Mouse (Mus musculus): ENCODE results near the gene Trmt2b. TPM values are rescaled to one million over a fixed set of nuclear protein-coding genes. Genes with fewer than 3 reads are reported as not detected.
"Not testable (repeated sequence)": the region's sequence is repeated elsewhere in the genome, so short reads cannot be mapped to it uniquely, and the experiment has no call there.

Trmt2b gene
- total RNA-seq, 2 experiments from 2014 or later: 18.3 to 19.7 TPM

DNA sequence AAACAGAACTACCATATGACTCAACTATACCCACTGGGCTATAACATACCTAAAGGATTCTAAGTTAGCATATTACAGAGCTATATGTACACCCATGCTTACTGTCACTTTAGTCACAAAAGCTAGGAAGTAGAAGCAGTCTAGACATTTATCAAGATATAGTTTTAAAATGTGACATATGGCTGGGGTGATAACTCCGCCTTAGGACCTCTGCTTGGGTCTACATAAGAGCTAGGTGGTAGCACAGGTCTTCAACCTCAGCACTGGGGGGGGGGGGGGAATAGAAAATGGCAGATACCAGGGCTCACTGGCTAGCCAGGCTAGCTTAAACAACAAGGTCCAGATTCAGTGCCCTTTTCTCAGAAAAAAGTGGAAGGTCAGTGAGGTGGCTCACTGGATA lies 43.7 kb downstream of the Trmt2b start:
- no peak for ATAC-seq (replicated peaks; ENCODE audit: low FRiP score, low TSS enrichment, poor library complexity, severe bottlenecking)

- ATAC-seq (replicated peaks; ENCODE audit: low FRiP score, low TSS enrichment, poor library complexity, severe bottlenecking): no peak
These were observed 54.9 kb downstream of the Trmt2b start, which contains the start of gene Nox1 for GRCm38 (mm10) chrX:134221856-134222255. TSS of gene Nox1 (minus strand) at chrX:134221956.

GRCm38 (mm10) chrX:134220618-134221017 lies 56.2 kb downstream of the Trmt2b start:
- no peak for ATAC-seq (replicated peaks; ENCODE audit: low FRiP score, low TSS enrichment, poor library complexity, severe bottlenecking)

GRCm38 (mm10) chrX:134218161-134218560 lies 58.6 kb downstream of the Trmt2b start:
- peak; percentile 59 for ATAC-seq (replicated peaks; ENCODE audit: low FRiP score, low TSS enrichment, poor library complexity, severe bottlenecking)

DNA sequence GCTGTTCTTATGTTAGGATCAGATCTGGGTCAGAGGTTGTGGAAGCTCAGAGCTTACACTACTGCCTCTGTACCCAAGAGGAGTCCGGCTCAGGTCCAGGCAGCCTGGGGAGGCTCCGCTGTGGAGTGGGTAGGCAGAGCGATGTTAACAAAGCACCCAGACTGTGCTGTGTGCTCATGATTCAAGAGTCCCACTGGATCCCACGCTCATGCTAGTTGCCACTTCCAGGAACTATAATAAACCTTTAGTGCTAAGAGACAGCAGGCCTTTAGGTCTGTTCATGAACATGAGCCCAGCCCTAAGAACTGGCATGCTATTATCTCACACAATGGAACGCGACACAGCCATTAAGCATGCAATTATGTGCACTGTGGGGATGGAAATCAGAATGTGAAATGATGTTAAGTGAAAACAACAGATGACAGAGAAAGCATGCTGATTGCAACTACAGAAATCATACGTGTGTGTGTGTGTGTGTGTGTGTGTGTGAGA lies 65.6 kb downstream of the Trmt2b start:
- ATAC-seq (replicated peaks; ENCODE audit: low FRiP score, low TSS enrichment, poor library complexity, severe bottlenecking): no peak

DNA sequence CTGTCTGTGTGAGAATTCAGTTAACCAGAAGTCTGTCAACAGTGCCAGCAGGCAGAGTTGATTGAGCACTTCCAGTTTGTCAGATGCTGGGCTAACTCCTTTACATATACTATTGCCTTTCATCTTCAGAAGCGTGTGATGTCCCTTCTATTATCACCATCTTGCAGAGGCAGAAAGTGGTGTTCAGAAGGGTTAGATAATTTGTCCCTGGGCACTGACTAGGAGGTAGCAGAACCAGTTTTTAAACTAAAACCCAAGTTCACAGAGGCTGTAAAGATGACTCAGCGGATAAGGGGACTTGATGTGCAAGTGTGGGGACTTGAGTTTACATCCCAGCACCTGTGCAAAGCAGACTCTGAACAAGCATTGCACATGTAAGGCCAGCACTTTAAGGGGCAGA lies 68.3 kb downstream of the Trmt2b start:
- ATAC-seq (replicated peaks; ENCODE audit: low FRiP score, low TSS enrichment, poor library complexity, severe bottlenecking): peak; percentile 87

DNA sequence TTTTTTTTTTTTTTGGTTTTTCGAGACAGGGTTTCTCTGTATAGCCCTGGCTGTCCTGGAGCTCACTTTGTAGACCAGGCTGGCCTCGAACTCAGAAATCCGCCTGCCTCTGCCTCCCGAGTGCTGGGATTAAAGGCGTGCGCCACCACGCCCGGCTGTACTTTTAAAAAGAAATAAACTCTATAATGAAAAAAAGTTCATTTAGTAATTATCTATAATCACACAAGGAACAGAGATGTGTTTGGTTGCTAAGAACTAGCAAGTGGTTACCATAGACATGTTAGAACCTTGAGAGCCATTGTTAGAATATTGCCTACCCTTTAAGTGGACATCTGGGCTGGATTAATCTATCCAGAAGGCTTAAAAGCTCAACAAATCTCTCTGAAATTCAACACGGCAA lies 89.6 kb downstream of the Trmt2b start, which contains the start of gene Arl13a:
Gene Arl13a (plus strand): TSS at position 301 of the 400 bp plus-strand sequence.
- not testable (repeated sequence) for ATAC-seq (replicated peaks; ENCODE audit: low FRiP score, low TSS enrichment, poor library complexity, severe bottlenecking)

GRCm38 (mm10) chrX:134174699-134175098 lies 102.1 kb downstream of the Trmt2b start:
- ATAC-seq (replicated peaks; ENCODE audit: low FRiP score, low TSS enrichment, poor library complexity, severe bottlenecking): no peak

Other genes starting within 250 kb of the Trmt2b start
- 60.4 and 71.4 TPM in 2 replicates for gene Cstf2, start 217.8 kb downstream of the Trmt2b start, total RNA-seq (2014; fragmentation: Nextera tagmentation)
- 88.3 and 89.1 TPM in 2 replicates for gene Cstf2, start 217.8 kb downstream of the Trmt2b start, total RNA-seq (2017)
- gene Xkrx, start 114.9 kb downstream of the Trmt2b start, total RNA-seq (2014; fragmentation: Nextera tagmentation): 1.1 TPM in 1 of 2 replicates, not detected in the other
- gene Xkrx, start 114.9 kb downstream of the Trmt2b start, total RNA-seq (2017): not detected in 2 replicates
- gene Arl13a, start 89.5 kb downstream of the Trmt2b start, total RNA-seq (2014; fragmentation: Nextera tagmentation): not detected in 2 replicates
- not detected in 2 replicates for gene Arl13a, start 89.5 kb downstream of the Trmt2b start, total RNA-seq (2017)
- gene Nox1, start 55.0 kb downstream of the Trmt2b start, total RNA-seq (2014; fragmentation: Nextera tagmentation): 0.22 TPM in 1 of 2 replicates, not detected in the other
- gene Nox1, start 55.0 kb downstream of the Trmt2b start, total RNA-seq (2017): not detected in 2 replicates
- gene Tmem35a, start 18.2 kb upstream of the Trmt2b start, total RNA-seq (2014; fragmentation: Nextera tagmentation): 0.31 TPM in 1 of 2 replicates, not detected in the other
- not detected in 2 replicates for gene Tmem35a, start 18.2 kb upstream of the Trmt2b start, total RNA-seq (2017)
- 26.4 and 33.6 TPM in 2 replicates for gene Cenpi, start 31.1 kb upstream of the Trmt2b start, total RNA-seq (2014; fragmentation: Nextera tagmentation)
- gene Cenpi, start 31.1 kb upstream of the Trmt2b start, total RNA-seq (2017): 28.4 and 35.3 TPM in 2 replicates
- 0.87 TPM in 1 of 2 replicates, not detected in the other for gene Drp2, start 127.6 kb upstream of the Trmt2b start, total RNA-seq (2014; fragmentation: Nextera tagmentation)
- gene Drp2, start 127.6 kb upstream of the Trmt2b start, total RNA-seq (2017): 0.05 and 0.53 TPM in 2 replicates
- gene Taf7l, start 199.5 kb upstream of the Trmt2b start, total RNA-seq (2014; fragmentation: Nextera tagmentation): not detected in 2 replicates
- not detected in 2 replicates for gene Taf7l, start 199.5 kb upstream of the Trmt2b start, total RNA-seq (2017)